Mouse (Mus musculus) bone marrow, adult 2 months (tissue): ENCODE measurements around the gene Cacna1d. TPM values are rescaled to one million over a fixed set of nuclear protein-coding genes. Genes with fewer than 3 reads are reported as not detected.

Experiments used
- H3K27ac ChIP-seq: fragments of 200-500 bp; 2 replicates; pipeline ENCODE4 v1.5.1; 2012; ENCODE audit warnings: low read depth, mild to moderate bottlenecking, control low read depth, inconsistent platforms, low read length; ENCODE audit not compliant: control insufficient read depth, poor library complexity, insufficient read depth
- H3K4me1 ChIP-seq: fragments of 200-500 bp; 2 replicates; pipeline ENCODE4 v1.6.1; 2011; ENCODE audit warnings: low read length; ENCODE audit not compliant: control insufficient read depth, insufficient read depth
- H3K4me3 ChIP-seq: fragments of 200-500 bp; replicated peaks from 2 replicates; pipeline ENCODE3; 2011; ENCODE audit warnings: mild to moderate bottlenecking, low read depth, low read length, control low read depth; ENCODE audit not compliant: control insufficient read depth
- CTCF ChIP-seq: fragments of 200-500 bp; IDR thresholded peaks from 2 replicates; pipeline ENCODE4 v1.5.1; 2011; ENCODE audit warnings: low read length, control low read depth; ENCODE audit not compliant: control insufficient read depth, insufficient read depth
- POLR2A ChIP-seq: fragments of 200-500 bp; IDR thresholded peaks from 2 replicates; pipeline ENCODE4 v1.6.1; 2011; ENCODE audit warnings: low read depth, mild to moderate bottlenecking, control low read depth, low read length, borderline replicate concordance; ENCODE audit not compliant: control insufficient read depth
- WGBS: fragments of 180-500 bp; shearing (Covaris S2); methylation state at CpG from one replicate; pipeline ENCODE4 v1.1.7; 2018; 5-methylcytosine and 5-hydroxymethylcytosine counted together
- polyA plus RNA-seq: library from polyadenylated mRNA; stranded (reverse); fragments of >200 nt; gene quantifications from 2 replicates; pipeline ENCODE4 v1.2.4, GENCODE M21; 2011; ENCODE audit warnings: low replicate concordance; ENCODE audit not compliant: missing spikeins, insufficient read depth, insufficient read length

Cacna1d gene
- polyA plus RNA-seq, 1 experiment: 1.7 TPM

DNA sequence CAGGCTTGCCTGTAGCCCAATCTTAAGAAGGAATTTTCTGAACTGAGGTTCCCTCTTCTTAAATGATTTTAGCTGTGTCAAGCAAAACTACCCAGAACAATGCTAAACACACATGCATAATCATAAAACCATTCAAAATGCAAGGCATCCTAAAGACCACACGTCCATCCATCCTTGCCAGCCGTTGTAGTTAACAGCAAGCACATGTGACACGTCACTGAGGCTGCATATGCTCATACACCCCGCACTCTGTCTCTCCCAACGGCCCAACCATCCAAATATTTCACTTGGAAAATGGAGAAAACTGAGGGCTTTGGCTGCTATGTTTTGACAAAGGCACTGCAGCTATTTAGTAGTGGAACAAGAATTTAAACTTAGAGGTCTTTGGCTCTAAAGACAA lies 220.9 kb downstream of the Cacna1d start:
- no peak overlapping the region for H3K4me3 ChIP-seq
- WGBS: 76% methylated on average over 5 of the region's 5 CpGs
- H3K4me1 ChIP-seq: no peaks in the 10 kb centered on the region; the same call in 1 of the 2 replicates
- TF ChIP-seq CTCF (no peak), POLR2A (no peak)
- no peak overlapping the region for H3K27ac ChIP-seq

DNA sequence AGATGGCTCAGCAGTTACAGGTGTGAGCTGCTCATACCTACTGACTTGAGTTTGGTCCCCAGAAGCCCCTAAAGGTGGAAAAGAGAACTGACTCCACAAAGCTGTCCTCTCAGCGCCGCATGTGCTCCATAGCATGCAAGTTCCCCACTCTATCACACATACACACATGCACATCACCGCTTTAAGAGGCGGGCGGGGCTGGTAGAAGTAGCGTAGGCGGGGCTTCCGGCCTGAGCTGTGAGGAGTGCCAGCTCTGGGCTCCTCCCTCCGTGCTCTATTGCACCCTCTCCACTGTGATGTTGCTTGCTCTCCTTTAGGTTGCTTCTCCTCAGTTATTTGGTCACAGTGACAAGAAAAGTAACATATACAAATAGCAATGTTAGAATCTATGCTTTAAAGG lies 225.5 kb downstream of the Cacna1d start:
- no peak for TF ChIP-seq CTCF
- no peak for TF ChIP-seq POLR2A
- H3K4me3 ChIP-seq: no peak overlapping the region
- no peaks in the 10 kb centered on the region; the same call in 1 of the 2 replicates for H3K4me1 ChIP-seq
- H3K27ac ChIP-seq: no peak overlapping the region
- WGBS: 51% methylated on average over 9 of the region's 9 CpGs

DNA sequence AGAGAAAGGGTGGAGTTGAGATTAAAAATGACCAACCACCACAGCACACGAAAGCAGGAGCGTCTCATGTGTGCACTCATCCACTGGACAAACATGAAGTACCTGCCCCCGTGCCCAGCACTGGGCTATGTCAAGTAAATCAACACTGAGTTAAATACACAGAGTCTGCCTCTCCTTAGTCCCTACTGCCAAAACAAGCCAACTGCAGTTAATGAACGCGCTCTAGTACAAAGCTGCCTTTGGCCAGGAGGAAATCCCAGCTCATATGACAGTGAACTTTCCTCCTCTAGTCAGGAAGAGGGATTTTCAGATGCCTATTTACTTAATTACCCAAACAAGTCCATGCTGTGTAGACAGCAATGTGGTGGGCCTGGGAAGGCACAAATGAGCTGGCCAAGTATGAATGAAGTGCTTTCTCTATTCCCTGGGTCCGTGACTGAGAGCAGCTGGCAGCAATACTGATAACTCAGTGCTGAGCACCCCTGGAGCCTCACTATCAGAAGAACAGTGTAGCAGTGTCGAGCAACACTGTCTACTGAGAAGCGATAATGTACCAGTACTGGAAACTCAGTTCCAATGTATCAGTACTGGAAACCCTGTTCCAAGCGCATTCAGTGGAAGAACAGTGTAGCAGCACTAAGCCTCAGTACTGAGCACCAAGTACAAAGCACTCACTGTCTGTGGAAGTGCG lies 229.5 kb downstream of the Cacna1d start:
- TF ChIP-seq POLR2A: no peak
- TF ChIP-seq CTCF: no peak
- Histone ChIP-seq H3K4me1 (no peaks in the 10 kb centered on the region; the same call in 1 of the 2 replicates), H3K4me3 (no peak overlapping the region), H3K27ac (no peak overlapping the region)
- 83% methylated on average over 10 of the region's 10 CpGs for WGBS

DNA sequence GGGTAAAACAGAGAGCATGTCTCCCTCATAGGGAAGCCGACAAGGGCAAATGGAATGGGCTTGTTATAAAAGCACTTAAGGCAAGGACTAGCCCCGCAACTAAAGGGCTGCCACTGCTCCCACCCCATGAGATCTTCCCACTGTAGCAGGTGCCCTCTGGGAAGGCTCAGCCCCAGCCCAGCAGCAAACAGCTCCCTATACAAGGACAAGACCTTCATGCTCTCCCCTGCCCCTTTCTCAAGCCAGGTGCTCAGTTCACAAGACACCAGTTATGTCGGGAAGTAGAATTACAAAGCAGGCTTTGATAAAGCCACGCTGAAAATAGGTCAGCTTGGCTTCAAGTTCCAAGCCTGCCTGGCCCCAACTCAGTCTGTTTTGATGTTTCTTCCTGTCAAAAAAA lies 233.6 kb downstream of the Cacna1d start:
- no peak overlapping the region for H3K27ac ChIP-seq
- H3K4me3 ChIP-seq: no peak overlapping the region
- TF ChIP-seq POLR2A (no peak), CTCF (no peak)
- H3K4me1 ChIP-seq: no peaks in the 10 kb centered on the region; the same call in 1 of the 2 replicates
- 49% methylated on average over 4 of the region's 4 CpGs for WGBS

DNA sequence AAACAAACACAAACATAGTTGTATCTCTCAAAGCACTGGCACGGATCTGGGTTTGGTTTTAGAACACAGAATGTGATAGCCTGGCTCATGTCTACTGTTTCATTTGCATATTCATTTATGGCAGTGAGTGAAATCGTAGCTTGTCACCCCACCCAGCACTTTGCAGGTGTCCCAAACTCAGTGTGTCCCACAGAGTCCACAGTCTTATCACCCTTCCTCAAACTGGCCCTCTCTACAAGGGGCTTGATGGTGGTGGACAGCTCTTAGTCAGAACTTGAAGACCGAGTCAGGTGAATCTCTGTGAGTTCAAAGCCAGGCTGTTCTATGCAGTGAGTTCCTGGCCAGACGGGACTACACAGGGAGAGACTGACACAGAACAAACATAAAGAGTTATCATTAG lies 234.8 kb downstream of the Cacna1d start:
- Histone ChIP-seq H3K27ac (no peak overlapping the region), H3K4me3 (no peak overlapping the region), H3K4me1 (peaks cover 2% of the 10 kb centered on the region; the same call in 1 of the 2 replicates)
- TF ChIP-seq POLR2A (no peak), CTCF (no peak)
- WGBS: 70% methylated on average over 4 of the region's 4 CpGs

DNA sequence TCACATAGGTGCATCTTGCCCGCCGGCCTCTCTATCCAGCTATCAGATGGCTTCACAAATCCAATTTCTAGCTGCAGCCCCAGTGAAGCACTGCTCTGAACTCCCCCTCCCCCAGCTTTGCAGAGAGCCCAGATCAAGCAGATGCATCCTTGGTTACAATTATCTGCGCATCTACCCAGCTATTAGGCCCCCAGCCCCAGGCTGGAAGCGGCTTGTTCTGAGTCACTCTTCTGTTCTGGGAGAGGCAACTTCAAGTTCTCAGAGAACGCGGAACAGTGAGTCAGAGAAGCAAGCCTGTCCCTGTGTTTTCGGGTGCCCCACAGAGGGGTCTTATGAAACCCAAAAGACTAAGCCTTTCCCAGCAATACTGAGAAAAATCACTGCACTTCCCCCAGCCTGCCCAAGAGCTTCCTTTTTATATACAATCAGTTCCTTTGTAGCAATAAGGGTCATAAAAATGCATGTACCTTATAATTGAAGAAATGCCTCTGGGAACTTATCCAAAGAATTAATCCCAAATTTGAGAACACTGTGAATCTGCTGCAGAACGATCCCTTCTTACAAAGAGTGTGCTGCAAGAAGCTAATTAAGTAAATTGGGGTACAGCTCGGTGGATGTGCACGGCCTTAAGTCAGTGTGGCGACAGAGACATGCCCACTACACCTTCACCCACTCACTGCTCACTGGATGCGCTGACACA lies 235.4 kb downstream of the Cacna1d start:
- WGBS: 71% methylated on average over 12 of the region's 12 CpGs
- H3K27ac ChIP-seq: no peak overlapping the region
- H3K4me3 ChIP-seq: no peak overlapping the region
- H3K4me1 ChIP-seq: peaks cover 6% of the 10 kb centered on the region; the same call in 1 of the 2 replicates
- TF ChIP-seq CTCF (no peak), POLR2A (no peak)

DNA sequence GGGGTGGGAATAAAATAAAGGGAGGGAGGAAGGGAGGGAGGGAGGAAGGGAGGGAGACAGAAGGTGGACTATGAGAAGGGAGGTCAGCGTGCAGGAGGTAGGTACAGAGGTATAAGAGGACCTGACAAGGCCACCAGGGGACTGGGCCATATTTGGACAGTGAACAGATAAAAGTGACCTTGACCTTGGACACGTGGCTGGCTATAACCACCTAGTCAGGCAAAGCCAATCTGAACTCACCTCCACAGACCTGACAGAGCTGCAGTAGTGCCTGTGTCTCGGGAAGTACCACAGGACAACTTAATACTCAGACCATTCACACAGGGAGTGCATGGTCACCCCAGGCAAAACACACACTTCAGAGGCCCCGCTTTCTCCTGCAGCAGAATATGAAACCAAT lies 236.5 kb downstream of the Cacna1d start:
- Histone ChIP-seq H3K27ac (no peak overlapping the region), H3K4me3 (no peak overlapping the region)
- TF ChIP-seq CTCF: no peak
- TF ChIP-seq POLR2A: no peak

DNA sequence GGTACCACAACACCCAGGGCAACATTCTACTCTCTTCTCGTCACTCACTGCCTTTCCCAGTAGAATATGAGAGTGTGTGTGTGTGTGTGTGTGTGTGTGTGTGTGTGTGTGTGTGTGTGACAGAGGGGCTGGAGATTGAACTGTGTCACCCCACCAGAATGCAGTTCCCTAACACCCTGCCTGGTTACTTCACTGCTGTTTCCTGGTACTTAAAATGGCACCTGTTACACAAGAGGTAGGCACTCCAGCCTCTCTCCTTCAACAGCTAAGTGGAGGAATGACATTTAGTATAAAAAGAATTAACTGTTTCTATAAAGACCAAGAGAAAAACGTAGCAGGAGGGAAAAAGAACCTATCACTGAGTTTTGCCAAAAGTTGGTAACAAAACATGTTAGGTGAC lies 238.4 kb downstream of the Cacna1d start:
- 54% methylated on average over 2 of the region's 2 CpGs for WGBS
- TF ChIP-seq CTCF: no peak
- TF ChIP-seq POLR2A: no peak
- H3K4me1 ChIP-seq: peaks cover 18% of the 10 kb centered on the region; the same call in 1 of the 2 replicates
- no peak overlapping the region for H3K4me3 ChIP-seq
- no peak overlapping the region for H3K27ac ChIP-seq

More for the DNA sequence above, 236.5 kb downstream of the Cacna1d start:
- 78% methylated on average over 4 of the region's 4 CpGs for WGBS
- peaks cover 10% of the 10 kb centered on the region; the same call in 1 of the 2 replicates for H3K4me1 ChIP-seq
